Mouse (Mus musculus) megakaryocyte progenitor cell, adult 5-6 weeks (primary cell): ENCODE results near the gene Saal1. TPM values are rescaled to one million over a fixed set of nuclear protein-coding genes. Genes with fewer than 3 reads are reported as not detected.
"Not testable (repeated sequence)": the region's sequence is repeated elsewhere in the genome, so short reads cannot be mapped to it uniquely, and the experiment has no call there.

Experiments
- ATAC-seq: replicated peaks from 2 replicates; pipeline ENCODE4 v1.8.0; 2016; ENCODE audit warnings: mild to moderate bottlenecking, moderate TSS enrichment, inconsistent platforms; ENCODE audit not compliant: poor library complexity
- total RNA-seq, 2 experiments: library from RNA; stranded (forward) in 1 of 2; stranded (reverse) in 1 of 2; fragments of 157-497, 149-512 nt in 1 of 2; fragments of 200-1000 nt in 1 of 2; gene quantifications; 2 replicates each; pipeline versions ENCODE4 v1.2.3 to v1.2.4; 2015 to 2017

Gene Saal1
- total RNA-seq (2015) (17.5 and 20.7 TPM in 2 replicates), total RNA-seq (2017) (15.5 and 18.7 TPM in 2 replicates)

DNA sequence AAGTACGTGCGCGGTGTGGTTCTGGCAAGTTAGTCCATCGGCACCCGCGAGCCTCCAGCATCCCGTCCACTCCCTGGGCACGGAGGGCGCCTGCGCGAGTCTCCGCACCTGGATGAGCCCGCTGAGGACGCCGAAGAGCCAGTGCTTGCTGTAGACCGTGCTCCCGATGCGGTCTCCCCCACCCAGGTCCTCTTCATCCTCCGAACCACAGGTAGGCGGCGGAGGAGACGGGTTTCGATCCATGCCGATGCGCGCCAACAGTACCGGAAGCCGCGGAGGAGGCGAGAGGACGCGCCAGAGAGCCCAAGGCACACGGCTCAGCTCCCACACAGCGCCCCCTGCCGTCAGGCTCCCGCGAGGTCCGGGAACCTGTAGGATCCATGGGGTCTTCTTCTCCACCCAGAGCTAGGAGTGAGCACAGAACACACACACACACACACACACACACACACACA, at the start of gene Saal1:
Saal1 (minus strand) TSS at position 291 of the 455 bp plus-strand sequence.
- ATAC-seq, result peak; percentile 93

DNA sequence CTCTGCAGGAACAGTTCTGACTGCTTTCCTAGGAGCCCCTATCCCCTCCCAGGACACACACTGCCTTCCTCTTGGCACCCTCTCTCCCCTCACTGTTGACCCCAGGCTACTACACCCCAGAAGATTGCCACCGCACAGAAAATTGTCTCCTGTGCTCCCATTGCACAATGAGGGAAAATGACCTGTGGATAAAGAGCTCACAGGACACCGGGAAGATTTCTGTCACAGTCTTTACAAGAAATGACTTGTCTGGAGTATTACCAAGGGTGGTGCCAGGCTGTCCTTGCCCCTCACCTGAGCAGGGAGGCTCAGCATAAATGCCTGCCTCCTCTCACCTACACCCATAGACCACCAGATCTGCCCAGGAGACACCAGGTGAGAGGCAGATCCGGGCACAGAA, 41.0 kb upstream of the Saal1 start, which contains the start of gene Saa2:
Saa2 (plus strand) TSS at position 301 of the 400 bp plus-strand sequence.
- ATAC-seq, result no peak

DNA sequence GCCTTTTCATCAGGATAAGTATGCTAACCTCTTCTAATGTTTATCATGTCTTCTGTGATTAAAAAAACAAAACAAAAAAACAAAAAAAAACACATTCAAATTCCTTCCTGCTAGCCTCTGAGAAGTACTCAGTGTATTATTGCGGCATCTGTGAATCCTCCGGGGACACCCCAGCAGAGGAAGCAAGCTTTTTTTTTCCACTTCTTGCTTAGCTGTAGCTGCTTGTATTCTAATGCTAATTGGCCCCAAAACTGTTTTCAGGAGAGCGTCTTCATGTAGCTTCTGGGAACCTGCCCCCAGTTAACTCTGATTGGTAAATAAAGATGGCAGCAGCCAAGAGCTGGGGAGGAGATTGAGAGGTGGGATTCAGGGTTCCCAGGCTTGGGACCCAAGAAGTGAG, 38.0 kb upstream of the Saal1 start:
- ATAC-seq, result no peak

DNA sequence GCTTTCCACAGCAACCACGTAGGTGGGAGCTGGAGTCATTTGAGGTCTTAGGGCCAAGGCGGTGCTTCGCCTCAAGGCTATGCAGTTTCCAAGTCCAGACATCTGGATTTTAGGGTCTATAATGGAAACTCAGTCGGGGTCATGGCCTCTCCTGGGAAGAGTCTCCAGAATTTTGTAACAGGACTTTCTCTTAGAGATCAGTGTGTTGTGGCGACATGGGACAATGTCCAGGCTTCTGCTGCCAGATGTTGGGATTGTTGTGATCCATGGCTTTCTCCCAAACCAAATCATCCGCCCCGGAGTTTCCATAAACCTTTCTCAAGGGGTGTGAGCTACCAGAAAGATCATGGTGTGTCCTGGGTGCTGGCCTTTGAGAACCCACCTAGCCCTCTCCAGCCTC, 35.9 kb upstream of the Saal1 start:
- ATAC-seq, result no peak

DNA sequence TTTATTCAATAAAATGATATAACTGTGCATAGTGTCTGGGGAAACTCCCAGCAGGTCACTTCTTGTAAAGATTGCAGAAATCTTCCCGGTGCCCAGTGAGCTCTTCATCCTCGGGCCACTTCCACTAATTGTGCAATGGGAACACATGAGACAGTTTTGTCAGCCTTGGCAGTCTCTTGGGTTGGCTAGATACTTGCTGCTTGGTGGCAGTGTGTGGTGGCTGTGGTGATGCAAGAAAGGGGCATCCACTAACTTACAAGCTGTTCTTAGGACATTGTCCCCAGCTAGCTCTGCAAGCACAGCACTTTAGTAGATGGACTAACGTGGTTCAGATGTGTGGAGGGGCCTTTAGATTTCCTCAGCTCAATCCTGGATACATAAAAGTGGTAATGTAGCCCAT, 35.3 kb upstream of the Saal1 start:
- peak; percentile 95 for ATAC-seq

DNA sequence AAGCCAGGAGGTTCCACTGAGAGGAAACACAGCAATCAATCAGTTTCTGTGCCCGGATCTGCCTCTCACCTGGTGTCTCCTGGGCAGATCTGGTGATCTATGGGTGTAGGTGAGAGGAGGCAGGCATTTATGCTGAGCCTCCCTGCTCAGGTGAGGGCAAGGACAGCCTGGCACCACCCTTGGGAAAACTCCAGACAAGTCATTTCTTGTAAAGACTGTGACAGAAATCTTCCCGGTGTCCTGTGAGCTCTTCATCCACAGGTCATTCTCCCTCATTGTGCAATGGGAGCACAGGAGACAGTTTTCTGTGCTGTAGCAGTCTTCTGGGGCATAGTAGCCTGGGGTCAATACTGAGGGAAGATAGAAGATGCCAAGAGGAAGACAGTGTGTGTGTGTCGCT, 32.4 kb upstream of the Saal1 start, which contains the start of gene Saa1:
Saa1 (minus strand) TSS at position 101 of the 400 bp plus-strand sequence.
- ATAC-seq, result not testable (repeated sequence)

DNA sequence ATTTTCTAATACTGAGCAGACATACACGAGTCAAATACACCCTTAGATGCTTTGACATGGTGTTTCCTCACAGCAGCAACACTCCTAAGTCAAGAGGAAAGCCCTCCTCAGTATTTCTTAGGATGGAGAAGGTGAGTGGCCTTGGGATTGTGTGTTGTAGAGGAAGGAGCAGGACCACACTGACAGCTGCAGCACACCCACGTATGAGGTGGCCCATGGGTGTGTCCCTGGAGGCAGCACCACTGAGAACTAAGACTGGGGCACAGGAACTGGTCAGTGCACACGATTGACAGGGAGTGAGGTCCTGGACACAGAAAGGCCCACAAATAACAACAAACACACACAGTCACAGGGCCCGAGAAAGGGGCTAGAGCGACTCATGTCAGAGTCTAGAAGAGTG, 29.6 kb upstream of the Saal1 start:
- not testable (repeated sequence) for ATAC-seq

DNA sequence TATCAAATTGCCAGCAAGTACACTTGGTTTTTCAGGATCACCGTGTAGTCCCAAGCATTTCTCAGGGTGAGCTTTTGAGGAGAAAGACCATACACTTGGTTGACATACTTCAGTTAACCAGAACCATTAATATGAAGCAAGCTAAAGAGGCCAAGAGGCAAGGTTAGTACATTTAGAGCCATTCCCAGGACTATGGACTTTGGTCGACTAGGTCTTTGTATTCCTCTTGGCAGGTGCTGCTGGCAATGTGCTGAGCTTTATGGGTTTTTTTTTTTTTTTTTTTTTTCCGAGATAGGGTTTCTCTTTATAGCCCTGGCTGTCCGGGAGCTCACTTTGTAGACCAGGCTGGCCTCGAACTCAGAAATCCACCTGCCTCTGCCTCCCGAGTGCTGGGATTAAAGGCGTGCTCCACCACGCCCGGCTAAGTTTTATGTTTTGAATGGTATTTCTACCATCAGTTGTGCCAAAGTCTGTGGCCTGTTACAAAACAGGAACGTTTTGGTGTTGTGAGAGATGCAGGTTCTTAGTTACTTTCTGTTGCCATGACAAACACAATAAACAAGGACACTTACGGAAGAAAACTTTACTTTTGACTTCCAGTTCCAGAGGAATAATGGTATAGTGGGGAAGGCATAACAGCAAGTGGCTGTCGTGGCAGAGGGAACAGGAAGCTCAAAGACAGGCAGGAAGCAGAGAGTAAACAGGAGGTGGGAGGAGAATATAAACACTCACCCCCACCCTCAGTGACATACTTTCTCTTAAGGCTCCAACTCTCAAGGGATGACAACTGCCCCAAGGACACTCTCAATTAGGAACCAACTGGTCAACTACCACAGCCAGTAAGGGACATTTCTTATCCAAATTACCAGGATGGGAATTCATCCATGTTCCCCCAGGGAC, 28.3 kb upstream of the Saal1 start:
- ATAC-seq, result no peak

DNA sequence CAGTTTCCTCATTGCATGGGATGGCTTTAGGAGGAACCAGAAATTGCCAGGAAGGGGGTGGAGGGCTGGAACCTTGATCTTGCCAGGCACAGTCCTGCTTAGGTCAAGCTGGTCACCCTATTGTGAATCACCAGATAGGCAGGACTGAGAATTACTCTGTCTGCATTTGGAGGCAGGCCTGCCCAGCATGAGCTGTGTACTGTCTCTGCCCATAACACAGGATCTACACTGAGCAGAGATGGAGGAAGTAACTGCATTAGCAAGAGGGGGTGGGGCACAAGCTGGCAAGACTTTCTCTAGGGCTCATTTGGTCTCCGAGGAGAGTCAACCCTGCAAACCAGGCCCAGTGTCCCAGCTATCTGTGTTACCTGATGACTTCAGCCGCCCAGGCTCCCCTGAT, 24.5 kb upstream of the Saal1 start:
- ATAC-seq, result peak; percentile 48; the same call in 1 of the 2 replicates

DNA sequence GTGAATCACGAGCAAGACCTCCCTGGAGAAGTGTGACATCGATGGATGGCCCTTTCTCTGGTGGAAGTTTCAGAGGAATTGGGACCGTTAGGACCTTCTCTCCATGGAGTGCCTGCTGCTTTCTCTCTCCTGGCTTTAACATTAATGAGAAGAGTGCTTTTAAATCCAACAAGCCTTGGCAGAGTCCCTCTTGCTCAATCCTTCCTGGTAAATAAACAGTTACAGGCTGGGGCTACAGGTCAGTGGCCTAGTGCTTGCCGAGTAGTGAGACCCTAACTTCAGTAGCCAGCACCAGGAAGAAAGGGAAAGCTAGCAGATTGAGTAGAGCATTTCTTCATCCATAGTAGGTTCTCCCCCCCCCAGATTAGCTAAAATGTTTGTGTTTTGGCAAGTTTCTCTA, 22.0 kb upstream of the Saal1 start, which contains the start of gene Saa4:
Saa4 (minus strand) TSS at position 146 of the 400 bp plus-strand sequence.
- no peak for ATAC-seq

DNA sequence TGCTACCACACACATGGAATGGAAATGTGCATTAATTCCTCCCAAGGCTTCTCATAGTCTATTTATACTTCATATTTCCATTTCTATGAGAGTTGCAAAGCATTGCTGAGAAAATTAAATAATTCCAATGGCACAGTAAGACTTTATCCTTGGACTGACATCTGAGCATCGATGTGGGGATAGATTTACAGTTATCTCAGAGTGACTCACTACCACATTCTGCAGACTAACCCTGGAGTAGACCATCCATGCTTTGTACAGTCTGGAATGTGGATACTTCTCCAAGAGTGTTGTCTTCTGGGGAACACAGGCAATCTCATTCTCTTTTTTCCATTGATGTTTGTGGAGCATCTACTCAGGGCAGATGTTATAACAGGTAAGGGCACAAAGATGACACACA, 17.1 kb upstream of the Saal1 start:
- ATAC-seq, result no peak

DNA sequence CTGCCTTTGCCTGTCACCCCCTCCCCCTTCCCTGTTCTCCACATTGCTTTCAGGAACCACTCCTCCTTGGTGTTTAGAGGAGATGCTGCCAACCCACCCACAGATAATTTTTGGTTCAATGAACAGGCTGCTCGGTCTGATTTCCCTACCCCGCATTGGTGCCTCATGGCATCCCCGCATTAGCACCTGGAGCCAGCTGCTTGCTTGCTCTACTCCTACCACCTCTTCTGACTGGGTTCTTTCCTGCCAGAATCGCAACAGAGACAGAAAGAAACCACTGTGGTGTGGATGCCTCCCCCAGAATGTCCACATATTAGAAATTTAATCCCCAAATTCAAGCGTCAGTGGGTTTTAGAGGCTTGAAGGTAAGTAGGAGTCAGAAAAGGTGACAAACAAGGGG, 13.9 kb upstream of the Saal1 start:
- no peak for ATAC-seq

DNA sequence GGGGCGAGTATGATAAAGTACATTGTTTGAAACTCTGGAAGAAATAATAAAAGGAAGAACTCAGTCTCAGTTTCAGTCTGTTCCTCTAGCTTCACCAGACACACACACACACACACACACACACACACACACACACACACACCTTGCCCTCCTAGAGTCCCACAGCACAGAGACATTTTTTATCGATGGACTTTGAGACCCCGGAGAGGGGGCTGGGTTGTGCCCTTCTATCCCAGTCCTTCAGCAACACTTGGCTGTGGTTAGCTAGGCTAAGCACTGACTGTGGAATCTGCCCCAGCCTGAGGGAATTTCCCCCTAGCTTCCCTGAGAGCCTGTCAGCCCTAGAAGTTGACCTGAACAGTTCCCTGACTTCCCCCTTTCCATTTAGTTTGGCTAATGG, 13.4 kb upstream of the Saal1 start:
- ATAC-seq, result no peak

DNA sequence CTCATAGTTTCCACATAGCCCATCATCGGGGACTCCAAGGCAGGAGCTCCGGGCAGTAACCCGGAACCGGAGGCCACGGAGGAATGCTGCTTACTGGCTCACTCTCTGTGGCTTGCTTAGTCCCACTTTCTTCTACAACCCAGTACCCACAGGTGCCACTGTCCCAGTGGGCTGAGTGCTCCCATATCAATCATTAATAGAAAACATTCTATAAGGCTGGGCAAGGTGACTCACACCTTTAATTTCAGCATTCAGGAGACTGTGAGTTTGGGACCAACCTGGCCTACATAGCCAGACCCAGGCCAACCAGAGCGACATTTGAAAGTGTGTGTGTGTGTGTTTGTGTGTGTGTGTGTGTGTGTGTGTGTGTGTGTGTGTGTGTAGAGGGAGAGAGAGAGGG, 12.9 kb upstream of the Saal1 start:
- ATAC-seq, result no peak

DNA sequence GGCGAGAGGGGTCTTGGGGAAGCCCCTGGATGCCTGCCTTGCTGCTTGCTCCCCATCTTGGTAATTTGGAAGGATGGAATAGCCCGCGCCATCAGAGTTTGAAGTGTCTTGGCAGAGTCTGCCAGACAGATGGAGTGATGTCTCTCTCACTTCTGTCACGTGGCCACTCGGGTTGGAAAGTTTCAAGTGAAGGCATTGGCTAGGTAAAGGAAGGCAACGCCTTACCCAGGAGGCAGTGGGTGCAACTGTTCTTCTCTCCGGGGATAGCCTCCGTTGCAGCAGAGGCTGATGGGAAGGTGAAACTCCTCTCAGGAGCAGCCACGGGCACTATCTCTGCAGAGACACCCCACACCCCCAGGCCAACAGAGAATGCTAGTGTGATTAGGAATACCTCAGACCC, 10.0 kb upstream of the Saal1 start:
- no peak for ATAC-seq

DNA sequence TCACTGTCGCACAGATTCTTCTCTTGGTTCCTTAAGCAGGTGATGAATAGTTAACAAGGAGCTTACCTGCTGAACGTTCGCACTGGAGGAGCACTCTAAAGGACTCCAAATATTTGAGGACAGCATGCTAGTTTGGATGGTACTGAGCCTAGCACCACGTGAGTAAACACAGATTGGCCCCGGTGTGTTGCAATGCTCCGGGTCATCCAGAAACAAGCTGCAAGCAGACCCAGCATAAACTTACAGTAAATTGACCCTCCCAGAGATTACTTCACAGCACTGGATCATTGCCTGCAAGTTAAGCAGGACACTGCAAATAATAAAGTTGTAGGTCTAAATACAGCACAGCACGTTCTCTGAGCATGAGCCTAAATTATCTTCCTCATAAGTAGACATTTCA, 9.0 kb upstream of the Saal1 start:
- ATAC-seq, result no peak

DNA sequence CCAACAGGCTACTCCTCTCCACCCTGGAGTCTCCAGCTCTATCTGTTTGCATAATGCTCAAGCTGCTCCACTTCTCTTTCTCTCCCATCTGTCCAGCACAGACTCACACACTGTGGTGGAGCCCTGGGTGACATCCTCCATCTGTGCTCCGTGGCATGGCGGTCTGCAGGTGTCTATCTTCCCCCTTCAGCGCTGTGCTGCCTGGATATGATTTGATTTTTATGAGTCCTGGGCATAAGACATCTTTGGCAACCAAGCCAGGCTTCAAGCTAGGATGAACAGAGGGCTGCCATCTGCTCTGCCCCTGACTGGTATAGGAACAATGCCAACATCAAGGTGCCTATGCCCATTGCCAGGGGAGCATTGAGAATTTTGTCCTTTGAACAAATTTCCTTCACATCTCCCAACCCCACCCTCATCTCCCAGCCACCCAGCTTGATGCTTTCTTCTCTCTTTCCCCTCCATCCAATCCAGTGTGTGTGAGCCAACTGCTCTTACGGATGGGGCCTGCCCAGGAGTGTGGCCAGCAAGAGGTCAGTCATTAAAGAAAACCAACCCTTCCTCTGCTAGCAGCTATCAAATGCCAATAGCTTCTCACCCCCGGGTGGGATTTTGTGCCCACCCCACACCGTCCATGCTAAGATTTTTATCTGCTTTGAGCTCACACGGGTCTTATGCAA, 8.3 kb upstream of the Saal1 start:
- ATAC-seq, result no peak

DNA sequence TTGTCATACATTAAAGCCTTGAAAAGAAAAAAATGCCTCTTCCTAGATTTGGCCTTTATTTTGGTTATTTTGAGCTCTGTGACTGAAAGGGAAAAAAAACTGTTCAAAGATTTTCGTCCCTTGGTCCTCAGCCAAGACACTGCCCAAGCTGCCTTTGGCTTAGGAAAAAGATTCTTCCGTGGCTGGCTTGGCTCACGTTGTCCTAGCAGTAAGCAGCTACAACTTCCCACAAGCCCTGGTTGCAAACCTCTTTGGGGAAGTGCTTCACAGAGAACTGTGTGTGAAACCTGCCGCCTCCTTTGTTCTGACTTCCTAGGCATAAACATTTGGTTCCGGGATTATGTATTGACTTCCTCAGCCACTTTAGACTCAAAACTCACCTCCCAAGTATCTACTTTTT, 6.4 kb upstream of the Saal1 start:
- peak; percentile 55 for ATAC-seq

DNA sequence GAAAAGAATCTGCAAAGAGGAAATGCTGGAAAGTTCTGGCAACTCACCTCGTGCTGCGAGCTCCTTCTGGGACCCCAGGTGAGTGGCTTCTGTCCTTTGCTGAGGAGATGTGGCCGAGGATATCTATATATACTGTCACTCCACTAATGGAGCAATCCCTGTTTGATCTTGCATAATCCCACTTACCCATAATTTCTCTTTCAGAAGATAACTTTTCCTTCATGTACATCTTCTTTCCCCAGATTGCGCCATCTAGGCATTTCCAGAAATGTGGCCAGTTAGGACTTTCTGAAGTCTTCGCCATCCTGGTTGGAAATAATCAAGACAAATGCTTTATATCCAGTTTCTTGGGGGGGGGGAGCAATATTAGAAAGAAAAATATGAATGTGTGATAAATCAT, 5.1 kb upstream of the Saal1 start, which contains the start of gene Saa3:
Saa3 (minus strand) TSS at position 101 of the 400 bp plus-strand sequence.
- ATAC-seq, result no peak

DNA sequence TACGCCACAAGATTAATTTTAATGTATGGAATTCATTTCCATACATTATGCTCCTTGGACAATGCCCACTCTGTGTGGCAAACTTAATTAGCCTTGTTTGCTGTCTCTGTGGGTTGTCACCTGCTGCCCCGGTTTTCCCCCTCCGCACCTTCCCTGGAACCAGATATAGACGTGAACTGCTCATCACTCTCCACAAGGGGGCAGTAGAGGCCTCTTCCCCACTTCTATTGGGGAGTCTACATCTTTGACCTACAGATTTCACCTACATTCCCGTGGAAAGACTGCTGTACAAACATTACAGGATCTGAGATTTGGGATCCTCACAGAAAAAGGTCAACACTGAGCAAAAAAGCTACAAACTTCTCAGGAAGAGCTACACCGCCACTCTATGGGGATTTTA, 4.0 kb upstream of the Saal1 start:
- peak; percentile 51 for ATAC-seq

DNA sequence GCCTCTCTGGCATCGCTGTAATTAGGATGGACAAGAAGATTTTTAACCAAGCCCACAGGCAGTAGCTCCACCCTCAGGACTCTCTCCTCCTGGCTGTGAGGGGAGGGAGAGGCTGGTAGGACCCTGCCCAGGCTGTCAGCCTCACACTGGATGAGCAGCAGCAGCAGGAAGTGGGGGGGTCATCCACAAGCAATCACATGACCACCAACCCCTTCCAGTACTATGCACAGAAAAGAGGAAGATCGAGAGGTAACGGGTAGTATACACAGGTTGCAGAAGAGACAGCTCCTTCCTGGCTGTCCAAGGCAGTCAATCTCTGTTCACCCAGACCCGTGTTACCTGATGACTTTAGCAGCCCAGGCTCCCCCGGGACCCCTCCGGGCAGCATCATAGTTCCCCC, 1.8 kb upstream of the Saal1 start:
- peak; percentile 57 for ATAC-seq

DNA sequence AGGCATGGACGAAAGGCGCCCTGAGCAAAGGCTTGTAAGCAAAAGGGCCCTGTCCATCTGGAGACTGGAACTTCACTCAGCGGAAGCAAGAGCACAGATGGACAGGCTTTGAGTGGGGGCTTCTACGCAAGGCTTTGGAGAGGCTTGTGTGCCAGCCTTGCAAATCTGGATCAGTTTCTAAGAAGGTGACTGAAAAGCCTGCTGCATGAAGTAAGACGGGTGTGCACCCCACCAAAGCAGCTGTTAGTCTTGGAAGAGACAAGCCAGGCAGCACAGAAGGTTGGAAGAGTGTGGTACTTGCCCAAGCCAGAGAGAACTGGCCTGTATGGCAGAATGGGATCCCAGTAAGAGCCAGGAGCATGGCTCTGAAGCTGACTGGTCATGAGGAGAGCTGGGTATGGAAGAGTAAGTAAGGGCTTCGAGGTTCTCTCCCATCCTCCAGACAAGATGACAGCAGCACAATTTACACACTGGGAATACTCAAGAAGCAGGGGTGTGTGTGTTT, 9.9 kb downstream of the Saal1 start:
- no peak for ATAC-seq
